Mouse (Mus musculus): ENCODE data around the gene Tyk2. TPM values are rescaled to one million over a fixed set of nuclear protein-coding genes. Genes with fewer than 3 reads are reported as not detected.

The Tyk2 gene
- polyA plus RNA-seq, 1 experiment, result 11.4 TPM

GRCm38 (mm10) chr9:21125502-21126258 lies 5.4 kb downstream of the Tyk2 start:
- TF ChIP-seq POLR2A (IDR thresholded peaks at IDR 0.05; ENCODE audit: control insufficient read depth, low read depth, low read length) (no peak), CTCF (IDR thresholded peaks at IDR 0.05; ENCODE audit: control insufficient read depth, insufficient read depth, insufficient replicate concordance, low read depth, low read length) (no peak)
- no peak overlapping the region for H3K4me3 ChIP-seq (ENCODE audit: control insufficient read depth, low read depth, low read length)

GRCm38 (mm10) chr9:21124837-21125236 lies 6.2 kb downstream of the Tyk2 start:
- TF ChIP-seq POLR2A (IDR thresholded peaks at IDR 0.05; ENCODE audit: control insufficient read depth, low read depth, low read length) (no peak), CTCF (IDR thresholded peaks at IDR 0.05; ENCODE audit: control insufficient read depth, insufficient read depth, insufficient replicate concordance, low read depth, low read length) (no peak)

More at GRCm38 (mm10) chr9:21125502-21126258, 5.4 kb downstream of the Tyk2 start:
- Histone ChIP-seq H3K36me3 (ENCODE audit: control insufficient read depth, insufficient read depth, low read length) (no peaks in the 10 kb centered on the region; the same call in 1 of the 2 replicates), H3K4me1 (ENCODE audit: control insufficient read depth, insufficient read depth, low read length) (peaks cover 2% of the 10 kb centered on the region; the same call in 1 of the 2 replicates), H3K27ac (ENCODE audit: control insufficient read depth, insufficient read depth, low read depth, low read length) (no peak overlapping the region), H3K27me3 (ENCODE audit: control insufficient read depth, insufficient read depth, low read length) (no peaks in the 10 kb centered on the region)

GRCm38 (mm10) chr9:21121483-21121882 lies 9.6 kb downstream of the Tyk2 start:
- Histone ChIP-seq H3K27me3 (ENCODE audit: control insufficient read depth, insufficient read depth, low read length) (no peaks in the 10 kb centered on the region), H3K4me3 (ENCODE audit: control insufficient read depth, low read depth, low read length) (no peak overlapping the region), H3K27ac (ENCODE audit: control insufficient read depth, insufficient read depth, low read depth, low read length) (no peak overlapping the region), H3K4me1 (ENCODE audit: control insufficient read depth, insufficient read depth, low read length) (no peaks in the 10 kb centered on the region), H3K36me3 (ENCODE audit: control insufficient read depth, insufficient read depth, low read length) (no peaks in the 10 kb centered on the region; the same call in 1 of the 2 replicates)
- no peak for TF ChIP-seq POLR2A (IDR thresholded peaks at IDR 0.05; ENCODE audit: control insufficient read depth, low read depth, low read length)
- TF ChIP-seq CTCF (IDR thresholded peaks at IDR 0.05; ENCODE audit: control insufficient read depth, insufficient read depth, insufficient replicate concordance, low read depth, low read length), result no peak

More at GRCm38 (mm10) chr9:21124837-21125236, 6.2 kb downstream of the Tyk2 start:
- Histone ChIP-seq H3K36me3 (ENCODE audit: control insufficient read depth, insufficient read depth, low read length) (no peaks in the 10 kb centered on the region; the same call in 1 of the 2 replicates), H3K4me3 (ENCODE audit: control insufficient read depth, low read depth, low read length) (no peak overlapping the region), H3K27ac (ENCODE audit: control insufficient read depth, insufficient read depth, low read depth, low read length) (no peak overlapping the region), H3K4me1 (ENCODE audit: control insufficient read depth, insufficient read depth, low read length) (no peaks in the 10 kb centered on the region), H3K27me3 (ENCODE audit: control insufficient read depth, insufficient read depth, low read length) (no peaks in the 10 kb centered on the region)

GRCm38 (mm10) chr9:21117073-21117472 lies 14.0 kb downstream of the Tyk2 start:
- no peaks in the 10 kb centered on the region for H3K27me3 ChIP-seq (ENCODE audit: control insufficient read depth, insufficient read depth, low read length)
- H3K4me3 ChIP-seq (ENCODE audit: control insufficient read depth, low read depth, low read length), result no peak overlapping the region
- no peak for TF ChIP-seq CTCF (IDR thresholded peaks at IDR 0.05; ENCODE audit: control insufficient read depth, insufficient read depth, insufficient replicate concordance, low read depth, low read length)
- no peak for TF ChIP-seq POLR2A (IDR thresholded peaks at IDR 0.05; ENCODE audit: control insufficient read depth, low read depth, low read length)
- no peak overlapping the region for H3K27ac ChIP-seq (ENCODE audit: control insufficient read depth, insufficient read depth, low read depth, low read length)
- H3K36me3 ChIP-seq (ENCODE audit: control insufficient read depth, insufficient read depth, low read length), result no peaks in the 10 kb centered on the region; the same call in 1 of the 2 replicates
- H3K4me1 ChIP-seq (ENCODE audit: control insufficient read depth, insufficient read depth, low read length), result no peaks in the 10 kb centered on the region

GRCm38 (mm10) chr9:21115105-21115504 lies 15.9 kb downstream of the Tyk2 start:
- TF ChIP-seq CTCF (IDR thresholded peaks at IDR 0.05; ENCODE audit: control insufficient read depth, insufficient read depth, insufficient replicate concordance, low read depth, low read length), result no peak
- no peak for TF ChIP-seq POLR2A (IDR thresholded peaks at IDR 0.05; ENCODE audit: control insufficient read depth, low read depth, low read length)
- Histone ChIP-seq H3K36me3 (ENCODE audit: control insufficient read depth, insufficient read depth, low read length) (no peaks in the 10 kb centered on the region; the same call in 1 of the 2 replicates), H3K4me3 (ENCODE audit: control insufficient read depth, low read depth, low read length) (no peak overlapping the region), H3K4me1 (ENCODE audit: control insufficient read depth, insufficient read depth, low read length) (no peaks in the 10 kb centered on the region), H3K27ac (ENCODE audit: control insufficient read depth, insufficient read depth, low read depth, low read length) (no peak overlapping the region), H3K27me3 (ENCODE audit: control insufficient read depth, insufficient read depth, low read length) (no peaks in the 10 kb centered on the region)

GRCm38 (mm10) chr9:21114190-21114589 lies 16.9 kb downstream of the Tyk2 start:
- TF ChIP-seq CTCF (IDR thresholded peaks at IDR 0.05; ENCODE audit: control insufficient read depth, insufficient read depth, insufficient replicate concordance, low read depth, low read length), result no peak
- TF ChIP-seq POLR2A (IDR thresholded peaks at IDR 0.05; ENCODE audit: control insufficient read depth, low read depth, low read length), result no peak
- Histone ChIP-seq H3K4me1 (ENCODE audit: control insufficient read depth, insufficient read depth, low read length) (no peaks in the 10 kb centered on the region), H3K4me3 (ENCODE audit: control insufficient read depth, low read depth, low read length) (no peak overlapping the region), H3K27ac (ENCODE audit: control insufficient read depth, insufficient read depth, low read depth, low read length) (no peak overlapping the region), H3K27me3 (ENCODE audit: control insufficient read depth, insufficient read depth, low read length) (no peaks in the 10 kb centered on the region), H3K36me3 (ENCODE audit: control insufficient read depth, insufficient read depth, low read length) (no peaks in the 10 kb centered on the region)

- H3K27ac ChIP-seq (ENCODE audit: control insufficient read depth, insufficient read depth, low read depth, low read length), result no peak overlapping the region
- TF ChIP-seq POLR2A (IDR thresholded peaks at IDR 0.05; ENCODE audit: control insufficient read depth, low read depth, low read length) (no peak), CTCF (IDR thresholded peaks at IDR 0.05; ENCODE audit: control insufficient read depth, insufficient read depth, insufficient replicate concordance, low read depth, low read length) (no peak)
- H3K27me3 ChIP-seq (ENCODE audit: control insufficient read depth, insufficient read depth, low read length), result no peaks in the 10 kb centered on the region
- H3K36me3 ChIP-seq (ENCODE audit: control insufficient read depth, insufficient read depth, low read length), result no peaks in the 10 kb centered on the region
- no peaks in the 10 kb centered on the region for H3K4me1 ChIP-seq (ENCODE audit: control insufficient read depth, insufficient read depth, low read length)
- no peak overlapping the region for H3K4me3 ChIP-seq (ENCODE audit: control insufficient read depth, low read depth, low read length)
Observed at GRCm38 (mm10) chr9:21113751-21114150, 17.3 kb downstream of the Tyk2 start.

Measured in testis, adult 2 months (tissue).